Mouse (Mus musculus) ES-Bruce4 (cell line): ENCODE data around the gene Col24a1.

Source experiments
- CTCF ChIP-seq: IDR thresholded peaks from one replicate; pipeline ENCODE4 v1.8.1; 2011; ENCODE audit warnings: low read depth, low read length
- POLR2A ChIP-seq: IDR thresholded peaks from one replicate; pipeline ENCODE4 v1.8.1; 2011; ENCODE audit warnings: low read length; ENCODE audit not compliant: insufficient read depth

- TF ChIP-seq POLR2A (no peak), CTCF (no peak)
Observed at GRCm38 (mm10) chr3:145365227-145365626, 73.0 kb downstream of the Col24a1 start.
